Mouse (Mus musculus) G1E (cell line): ENCODE measurements at regions not wholly inside any gene's neighbourhood (a gene's known extent, or its start where the extent isn't known, plus 50 kb on each side); places are given as distances from the start of the nearest gene placed in this dataset.

Source experiments
- CTCF ChIP-seq: IDR thresholded peaks from 2 replicates; pipeline ENCODE4 v1.5.1; 2012; ENCODE audit warnings: low read depth, low read length, inconsistent platforms, mixed read lengths
- GATA1 ChIP-seq: IDR thresholded peaks from 2 replicates; pipeline ENCODE4 v1.6.1; 2012; ENCODE audit warnings: borderline replicate concordance, low read length, inconsistent platforms, mixed read lengths
- GATA2 ChIP-seq: IDR thresholded peaks from 2 replicates; pipeline ENCODE4 v1.6.1; 2012; ENCODE audit warnings: low read depth, low read length, inconsistent platforms, borderline replicate concordance
- POLR2AphosphoS5 ChIP-seq: IDR thresholded peaks from 2 replicates; pipeline ENCODE4 v1.6.1; 2012; ENCODE audit warnings: low read depth, low read length, inconsistent platforms; ENCODE audit not compliant: insufficient replicate concordance
- TAL1 ChIP-seq: conservative IDR thresholded peaks from 2 replicates; pipeline ENCODE4 v1.6.1; 2012; ENCODE audit warnings: low read depth, low read length, inconsistent platforms, mixed read lengths

DNA sequence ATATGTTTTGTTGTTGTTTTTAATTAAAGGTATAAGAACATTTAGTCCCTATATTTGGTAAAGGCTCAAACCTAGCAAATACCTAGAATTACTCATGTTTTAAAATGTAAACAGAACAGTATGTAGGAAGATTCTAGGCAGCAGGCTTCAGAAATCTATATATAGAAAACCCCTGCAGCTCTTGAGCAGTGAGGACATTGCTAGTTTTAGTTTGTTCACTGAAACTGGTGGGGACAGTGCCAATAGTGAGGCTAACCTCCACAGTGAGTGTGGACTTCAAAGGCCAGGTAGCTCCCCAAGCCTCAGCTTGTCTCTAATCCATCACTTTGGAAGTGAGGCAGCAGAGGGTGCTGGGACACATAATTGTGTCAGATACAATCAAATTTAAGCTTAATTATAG is 2645.7 kb downstream of the 9330182O14Rik start:
- TF ChIP-seq CTCF (no peak), GATA1 (no peak), TAL1 (no peak), GATA2 (no peak), POLR2AphosphoS5 (no peak)
